Mouse (Mus musculus): ENCODE measurements around the gene Fut1.

- no peak for TF ChIP-seq POLR2A (IDR thresholded peaks at IDR 0.05; ENCODE audit: insufficient read depth, low read length)
- no peak for TF ChIP-seq CTCF (IDR thresholded peaks at IDR 0.05; ENCODE audit: low read depth, low read length)
- TF ChIP-seq EP300 (IDR thresholded peaks at IDR 0.05; ENCODE audit: insufficient read depth, low read depth, low read length) = no peak
Observed at GRCm38 (mm10) chr7:45637710-45638109, 20.6 kb downstream of the Fut1 start.

Data from ES-Bruce4 (cell line).